Mouse (Mus musculus): Measurements from ENCODE around the gene Man2a2. TPM values are rescaled to one million over a fixed set of nuclear protein-coding genes. Genes with fewer than 3 reads are reported as not detected.
A peak's percentile ranks its signal among the peaks of the same experiment; 100 is the strongest.

Gene Man2a2
- total and polyA plus RNA-seq, 2 experiments from 2014 or later = 16.6 to 70.2 TPM

- H3K36me3 ChIP-seq (ENCODE audit: insufficient read depth, low read length) = peaks cover 13% of the 10 kb centered on the region
- H3K9ac ChIP-seq (replicated peaks; ENCODE audit: low read length, poor library complexity, severe bottlenecking) = no peak overlapping the region
- H3K27ac ChIP-seq (ENCODE audit: low read depth, low read length) = no peak overlapping the region
- 81% methylated on average over 3 of the region's 3 CpGs for WGBS
- no peak overlapping the region for H3K4me2 ChIP-seq (ENCODE audit: low read depth, low read length, poor library complexity, severe bottlenecking)
- no peaks in the 10 kb centered on the region for H3K9me3 ChIP-seq (ENCODE audit: low read length)
- H3K4me3 ChIP-seq (ENCODE audit: low read depth, low read length) = no peak overlapping the region
- no peaks in the 10 kb centered on the region for H3K27me3 ChIP-seq (ENCODE audit: insufficient read depth, low read length)
- H3K4me1 ChIP-seq (ENCODE audit: insufficient read depth, low read length) = peaks cover 8% of the 10 kb centered on the region; the same call in 1 of the 2 replicates
- no peak for ATAC-seq (ENCODE audit: low FRiP score)
- DNase-seq (ENCODE audit: low spot score) = no peak
- no peak for TF ChIP-seq CTCF (IDR thresholded peaks at IDR 0.05)
These were observed 991 bp upstream of the Man2a2 start for GRCm38 (mm10) chr7:80372166-80372565.

GRCm38 (mm10) chr7:80370649-80371040 lies 530 bp downstream of the Man2a2 start:
- ATAC-seq (ENCODE audit: low FRiP score) = peak; percentile 61
- Histone ChIP-seq H3K9me3 (ENCODE audit: low read length) (no peaks in the 10 kb centered on the region), H3K36me3 (ENCODE audit: insufficient read depth, low read length) (peaks cover 25% of the 10 kb centered on the region), H3K27ac (ENCODE audit: low read depth, low read length) (peak overlapping the region; percentile 81), H3K4me1 (ENCODE audit: insufficient read depth, low read length) (peaks cover 3% of the 10 kb centered on the region; the same call in 1 of the 2 replicates), H3K27me3 (ENCODE audit: insufficient read depth, low read length) (no peaks in the 10 kb centered on the region), H3K4me3 (ENCODE audit: low read depth, low read length) (peak overlapping the region; percentile 92), H3K4me2 (ENCODE audit: low read depth, low read length, poor library complexity, severe bottlenecking) (peak overlapping the region; percentile 76), H3K9ac (replicated peaks; ENCODE audit: low read length, poor library complexity, severe bottlenecking) (peak overlapping the region; percentile 96)
- under 1% methylated on average over 30 of the region's 31 CpGs for WGBS
- DNase-seq (ENCODE audit: low spot score) = peak; percentile 64
- no peak for TF ChIP-seq CTCF (IDR thresholded peaks at IDR 0.05)

GRCm38 (mm10) chr7:80369967-80370431 lies 1.2 kb downstream of the Man2a2 start:
- no peaks in the 10 kb centered on the region for H3K27me3 ChIP-seq (ENCODE audit: insufficient read depth, low read length)
- peak overlapping the region; percentile 92 for H3K4me3 ChIP-seq (ENCODE audit: low read depth, low read length)
- DNase-seq (ENCODE audit: low spot score) = no peak
- H3K9ac ChIP-seq (replicated peaks; ENCODE audit: low read length, poor library complexity, severe bottlenecking) = peak overlapping the region; percentile 96
- no peak for ATAC-seq (ENCODE audit: low FRiP score)
- peak overlapping the region; percentile 76 for H3K4me2 ChIP-seq (ENCODE audit: low read depth, low read length, poor library complexity, severe bottlenecking)
- H3K36me3 ChIP-seq (ENCODE audit: insufficient read depth, low read length) = peaks cover 25% of the 10 kb centered on the region
- peak overlapping the region; percentile 81; the same call in 1 of the 2 replicates for H3K27ac ChIP-seq (ENCODE audit: low read depth, low read length)
- 45% methylated on average over 4 of the region's 4 CpGs for WGBS
- TF ChIP-seq CTCF (IDR thresholded peaks at IDR 0.05) = no peak
- H3K4me1 ChIP-seq (ENCODE audit: insufficient read depth, low read length) = peaks cover 3% of the 10 kb centered on the region; the same call in 1 of the 2 replicates
- no peaks in the 10 kb centered on the region for H3K9me3 ChIP-seq (ENCODE audit: low read length)

- Histone ChIP-seq H3K27ac (ENCODE audit: low read depth, low read length) (no peak overlapping the region), H3K4me2 (ENCODE audit: low read depth, low read length, poor library complexity, severe bottlenecking) (peak overlapping the region; percentile 76), H3K9me3 (ENCODE audit: low read length) (no peaks in the 10 kb centered on the region), H3K9ac (replicated peaks; ENCODE audit: low read length, poor library complexity, severe bottlenecking) (0 out of 2 replicates have a peak overlapping the region, but pooled peaks have one; percentile 96), H3K4me3 (ENCODE audit: low read depth, low read length) (peak overlapping the region; percentile 92), H3K27me3 (ENCODE audit: insufficient read depth, low read length) (no peaks in the 10 kb centered on the region), H3K36me3 (ENCODE audit: insufficient read depth, low read length) (peaks cover 29% of the 10 kb centered on the region), H3K4me1 (ENCODE audit: insufficient read depth, low read length) (peaks cover 3% of the 10 kb centered on the region; the same call in 1 of the 2 replicates)
- 71% methylated on average over 5 of the region's 5 CpGs for WGBS
- TF ChIP-seq CTCF (IDR thresholded peaks at IDR 0.05) = no peak
- no peak for DNase-seq (ENCODE audit: low spot score)
- no peak for ATAC-seq (ENCODE audit: low FRiP score)
These were observed 1.7 kb downstream of the Man2a2 start for GRCm38 (mm10) chr7:80369461-80369860.

GRCm38 (mm10) chr7:80368635-80369421 lies 2.3 kb downstream of the Man2a2 start:
- DNase-seq (ENCODE audit: low spot score) (no peak), ATAC-seq (ENCODE audit: low FRiP score) (no peak)
- Histone ChIP-seq H3K4me3 (ENCODE audit: low read depth, low read length) (peak overlapping the region; percentile 92; the same call in 1 of the 2 replicates), H3K4me2 (ENCODE audit: low read depth, low read length, poor library complexity, severe bottlenecking) (peak overlapping the region; percentile 76), H3K36me3 (ENCODE audit: insufficient read depth, low read length) (peaks cover 35% of the 10 kb centered on the region), H3K4me1 (ENCODE audit: insufficient read depth, low read length) (peaks cover 3% of the 10 kb centered on the region; the same call in 1 of the 2 replicates), H3K27ac (ENCODE audit: low read depth, low read length) (no peak overlapping the region), H3K9ac (replicated peaks; ENCODE audit: low read length, poor library complexity, severe bottlenecking) (no peak overlapping the region), H3K27me3 (ENCODE audit: insufficient read depth, low read length) (no peaks in the 10 kb centered on the region), H3K9me3 (ENCODE audit: low read length) (no peaks in the 10 kb centered on the region)
- TF ChIP-seq CTCF (IDR thresholded peaks at IDR 0.05) = no peak
- WGBS = 82% methylated on average over 20 of the region's 20 CpGs

GRCm38 (mm10) chr7:80368009-80368408 lies 3.2 kb downstream of the Man2a2 start:
- H3K9me3 ChIP-seq (ENCODE audit: low read length) = no peaks in the 10 kb centered on the region
- DNase-seq (ENCODE audit: low spot score) = no peak
- H3K4me3 ChIP-seq (ENCODE audit: low read depth, low read length) = no peak overlapping the region
- H3K27ac ChIP-seq (ENCODE audit: low read depth, low read length) = no peak overlapping the region
- H3K4me1 ChIP-seq (ENCODE audit: insufficient read depth, low read length) = peaks cover 3% of the 10 kb centered on the region; the same call in 1 of the 2 replicates
- no peak overlapping the region for H3K4me2 ChIP-seq (ENCODE audit: low read depth, low read length, poor library complexity, severe bottlenecking)
- ATAC-seq (ENCODE audit: low FRiP score) = no peak
- no peaks in the 10 kb centered on the region for H3K27me3 ChIP-seq (ENCODE audit: insufficient read depth, low read length)
- 86% methylated on average over 9 of the region's 9 CpGs for WGBS
- peaks cover 43% of the 10 kb centered on the region for H3K36me3 ChIP-seq (ENCODE audit: insufficient read depth, low read length)
- no peak overlapping the region for H3K9ac ChIP-seq (replicated peaks; ENCODE audit: low read length, poor library complexity, severe bottlenecking)
- no peak for TF ChIP-seq CTCF (IDR thresholded peaks at IDR 0.05)
